Mouse (Mus musculus): Measurements from ENCODE around the gene Npas3. TPM values are rescaled to one million over a fixed set of nuclear protein-coding genes. Genes with fewer than 3 reads are reported as not detected.

Npas3 gene
- total RNA-seq, 2 experiments from 2014 or later: 18.0 to 21.1 TPM

- DNase-seq (ENCODE audit: extremely low spot score in 1 of 2, low spot score in 2 of 2): no peak
- TF ChIP-seq CTCF (IDR thresholded peaks at IDR 0.05): no peak
These were observed 715.1 kb downstream of the Npas3 start for GRCm38 (mm10) chr12:53963534-53963933.

GRCm38 (mm10) chr12:53969378-53970174, 721.1 kb downstream of the Npas3 start:
- DNase-seq (ENCODE audit: extremely low spot score in 1 of 2, low spot score in 2 of 2): no peak
- Histone ChIP-seq H3K4me3 (no peak overlapping the region), H3K27ac (no peak overlapping the region)
- TF ChIP-seq CTCF (IDR thresholded peaks at IDR 0.05): no peak
- intact Hi-C loops (cut with DNase I): no loop called here

More at GRCm38 (mm10) chr12:53963534-53963933, 715.1 kb downstream of the Npas3 start:
- intact Hi-C loops (cut with DNase I): no loop called here
- H3K4me3 ChIP-seq: no peak overlapping the region
- H3K27ac ChIP-seq: no peak overlapping the region

GRCm38 (mm10) chr12:53970721-53971120, 722.2 kb downstream of the Npas3 start:
- Histone ChIP-seq H3K27ac (no peak overlapping the region), H3K4me3 (no peak overlapping the region)
- no peak for TF ChIP-seq CTCF (IDR thresholded peaks at IDR 0.05)
- intact Hi-C loops (cut with DNase I): no loop called here
- no peak for DNase-seq (ENCODE audit: extremely low spot score in 1 of 2, low spot score in 2 of 2)

DNA sequence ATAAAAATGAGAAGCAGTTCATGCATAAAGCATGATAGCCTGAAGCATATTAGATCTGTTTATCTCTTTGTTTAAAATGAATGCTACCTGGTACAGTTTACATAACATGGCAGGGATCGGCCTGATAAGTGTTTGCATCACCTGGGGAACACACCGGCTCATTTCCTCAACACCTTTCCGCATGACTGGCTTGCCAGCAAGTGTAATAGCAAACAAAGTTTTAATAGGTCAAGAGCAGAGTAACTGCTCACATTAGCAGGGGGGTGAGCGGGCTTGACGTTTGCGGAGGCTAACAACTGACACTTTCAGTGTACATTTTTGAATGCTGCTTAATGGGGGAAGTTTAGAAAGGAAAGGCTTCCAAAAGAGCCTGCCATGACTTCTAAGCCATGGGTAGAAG, 724.9 kb downstream of the Npas3 start:
- intact Hi-C loops (cut with DNase I): no loop called here
- Histone ChIP-seq H3K27ac (no peak overlapping the region), H3K4me3 (no peak overlapping the region)
- no peak for TF ChIP-seq CTCF (IDR thresholded peaks at IDR 0.05)
- no peak for DNase-seq (ENCODE audit: extremely low spot score in 1 of 2, low spot score in 2 of 2)

DNA sequence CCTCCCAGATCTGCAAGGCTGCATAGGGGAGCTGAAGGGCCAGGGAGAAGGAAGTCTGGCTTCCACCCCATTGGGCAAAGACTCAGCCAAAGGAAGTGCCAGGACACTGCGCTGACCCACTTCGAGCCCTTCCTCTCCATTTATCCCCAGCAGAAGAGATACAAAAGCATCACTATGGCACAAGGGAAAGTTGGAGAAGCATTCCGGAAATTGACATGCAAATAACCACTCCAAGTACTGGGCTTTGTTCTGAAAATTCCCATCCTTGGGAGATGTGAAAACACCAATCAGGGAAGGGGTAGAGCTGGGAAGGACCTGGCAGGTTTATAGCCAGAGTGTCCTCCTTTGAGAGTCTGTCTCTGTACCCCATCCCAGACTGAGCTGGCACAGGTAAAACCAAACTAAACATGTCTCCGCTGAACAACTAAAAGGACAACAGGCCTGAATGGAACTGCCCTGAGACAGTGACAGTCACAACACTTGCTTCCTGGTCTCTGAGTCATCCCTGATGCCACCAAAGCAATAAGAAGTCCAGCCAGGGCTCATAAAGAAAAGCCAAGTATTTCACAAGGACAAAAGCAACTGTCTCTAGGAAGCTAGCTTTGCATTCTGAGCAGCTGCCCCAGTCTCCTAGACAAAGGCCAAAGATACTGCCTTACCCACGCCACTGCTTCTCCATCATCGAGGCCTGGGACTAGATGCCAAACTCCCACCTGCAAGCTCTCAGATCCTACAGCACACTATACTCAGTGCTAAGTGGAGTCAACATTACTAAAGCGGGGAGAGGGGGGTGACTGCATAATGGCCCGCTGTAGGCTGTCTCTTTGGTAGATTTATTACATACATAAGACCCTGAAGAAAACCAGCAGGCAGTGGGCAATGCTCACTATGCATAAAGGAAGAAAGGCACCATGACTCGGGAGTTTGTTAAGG, 733.4 kb downstream of the Npas3 start:
- Histone ChIP-seq H3K27ac (peak overlapping the region; percentile 38; the same call in 1 of the 2 replicates), H3K4me3 (no peak overlapping the region)
- intact Hi-C loops (cut with DNase I): loop anchor here (5.0 kb wide), 1 partner anchor 230 kb away; no protein-coding TSS in a partner anchor
- DNase-seq (ENCODE audit: extremely low spot score in 1 of 2, low spot score in 2 of 2): peak in 1 of 2 experiments; percentile 33
- TF ChIP-seq CTCF (IDR thresholded peaks at IDR 0.05): no peak

- intact Hi-C loops (cut with DNase I): loop anchor here (5.0 kb wide), 1 partner anchor 232 kb away; no protein-coding TSS in a partner anchor
- TF ChIP-seq CTCF (IDR thresholded peaks at IDR 0.05): no peak
- no peak overlapping the region for H3K27ac ChIP-seq
- DNase-seq (ENCODE audit: extremely low spot score in 1 of 2, low spot score in 2 of 2): no peak
- no peak overlapping the region for H3K4me3 ChIP-seq
These were observed 735.5 kb downstream of the Npas3 start for GRCm38 (mm10) chr12:53983946-53984345.

- TF ChIP-seq CTCF (IDR thresholded peaks at IDR 0.05): no peak
- intact Hi-C loops (cut with DNase I): no loop called here
- no peak for DNase-seq (ENCODE audit: extremely low spot score in 1 of 2, low spot score in 2 of 2)
- no peak overlapping the region for H3K27ac ChIP-seq
- no peak overlapping the region for H3K4me3 ChIP-seq
These were observed 737.7 kb downstream of the Npas3 start for GRCm38 (mm10) chr12:53985851-53986842.

- no peak overlapping the region for H3K4me3 ChIP-seq
- intact Hi-C loops (cut with DNase I): loop anchor here (5.0 kb wide), 1 partner anchor 80 kb away; no protein-coding TSS in a partner anchor
- peak; percentile 47 for TF ChIP-seq CTCF (IDR thresholded peaks at IDR 0.05)
- DNase-seq (ENCODE audit: extremely low spot score in 1 of 2, low spot score in 2 of 2): no peak
- H3K27ac ChIP-seq: no peak overlapping the region
These were observed 743.9 kb downstream of the Npas3 start for GRCm38 (mm10) chr12:53992411-53992810.

DNA sequence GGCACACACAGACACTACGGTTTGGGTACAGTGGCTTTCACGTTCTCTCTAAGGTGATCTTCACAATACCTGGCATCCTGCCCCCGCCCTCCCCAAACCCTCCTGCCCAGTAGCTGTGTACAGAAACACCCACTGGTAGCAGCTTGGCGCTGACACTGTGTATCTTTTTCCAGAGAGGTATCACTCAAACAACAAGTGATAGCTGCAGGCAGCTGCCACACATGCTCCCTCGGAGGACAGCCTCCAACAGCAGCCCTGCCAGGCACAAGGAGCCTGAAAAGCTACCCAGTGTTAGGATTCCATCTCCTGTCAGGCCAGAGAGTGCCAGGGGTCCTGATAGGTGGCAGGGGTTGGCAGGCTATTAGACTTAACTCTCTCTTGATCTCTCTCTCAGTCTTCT, 747.2 kb downstream of the Npas3 start:
- TF ChIP-seq CTCF (IDR thresholded peaks at IDR 0.05): no peak
- no peak for DNase-seq (ENCODE audit: extremely low spot score in 1 of 2, low spot score in 2 of 2)
- intact Hi-C loops (cut with DNase I): no loop called here
- no peak overlapping the region for H3K4me3 ChIP-seq
- H3K27ac ChIP-seq: no peak overlapping the region

GRCm38 (mm10) chr12:53997141-53997540, 748.7 kb downstream of the Npas3 start:
- intact Hi-C loops (cut with DNase I): no loop called here
- no peak for TF ChIP-seq CTCF (IDR thresholded peaks at IDR 0.05)
- H3K4me3 ChIP-seq: no peak overlapping the region
- no peak for DNase-seq (ENCODE audit: extremely low spot score in 1 of 2, low spot score in 2 of 2)
- H3K27ac ChIP-seq: no peak overlapping the region

Data from left cerebral cortex, adult 2 months (tissue).